Mouse (Mus musculus) ovary, postnatal 14 days (tissue): ENCODE data around the gene Gpx3.

ENCODE experiments used
- DNase-seq: peaks from one replicate; pipeline ENCODE4 v3.0.0; 2022; ENCODE audit warnings: low spot score

The Gpx3 gene

GRCm38 (mm10) chr11:54912503-54913316 lies 10.5 kb downstream of the Gpx3 start:
- no peak for DNase-seq

GRCm38 (mm10) chr11:54913841-54914240 lies 11.6 kb downstream of the Gpx3 start:
- no peak for DNase-seq

DNA sequence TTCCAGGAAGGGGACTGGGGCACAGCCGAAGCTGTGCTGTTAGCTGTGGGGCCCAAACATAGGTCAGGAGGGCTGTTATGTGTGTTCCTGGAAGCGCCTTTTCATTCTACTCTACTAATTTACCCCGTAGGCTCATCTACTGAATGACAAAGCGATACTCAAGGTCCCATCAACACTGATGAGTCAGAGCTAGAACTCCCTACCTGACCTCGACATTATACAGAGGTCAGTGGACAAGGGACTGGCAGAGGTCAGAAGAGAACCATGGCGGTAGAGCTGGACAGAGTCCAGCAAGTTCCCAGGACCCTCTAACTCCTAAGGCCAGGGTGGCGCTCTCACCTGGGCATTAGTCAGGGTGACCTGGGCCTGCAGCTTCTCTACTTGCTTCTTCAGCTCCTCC lies 15.2 kb downstream of the Gpx3 start:
- no peak for DNase-seq

GRCm38 (mm10) chr11:54918273-54918672 lies 16.0 kb downstream of the Gpx3 start:
- DNase-seq = no peak

DNA sequence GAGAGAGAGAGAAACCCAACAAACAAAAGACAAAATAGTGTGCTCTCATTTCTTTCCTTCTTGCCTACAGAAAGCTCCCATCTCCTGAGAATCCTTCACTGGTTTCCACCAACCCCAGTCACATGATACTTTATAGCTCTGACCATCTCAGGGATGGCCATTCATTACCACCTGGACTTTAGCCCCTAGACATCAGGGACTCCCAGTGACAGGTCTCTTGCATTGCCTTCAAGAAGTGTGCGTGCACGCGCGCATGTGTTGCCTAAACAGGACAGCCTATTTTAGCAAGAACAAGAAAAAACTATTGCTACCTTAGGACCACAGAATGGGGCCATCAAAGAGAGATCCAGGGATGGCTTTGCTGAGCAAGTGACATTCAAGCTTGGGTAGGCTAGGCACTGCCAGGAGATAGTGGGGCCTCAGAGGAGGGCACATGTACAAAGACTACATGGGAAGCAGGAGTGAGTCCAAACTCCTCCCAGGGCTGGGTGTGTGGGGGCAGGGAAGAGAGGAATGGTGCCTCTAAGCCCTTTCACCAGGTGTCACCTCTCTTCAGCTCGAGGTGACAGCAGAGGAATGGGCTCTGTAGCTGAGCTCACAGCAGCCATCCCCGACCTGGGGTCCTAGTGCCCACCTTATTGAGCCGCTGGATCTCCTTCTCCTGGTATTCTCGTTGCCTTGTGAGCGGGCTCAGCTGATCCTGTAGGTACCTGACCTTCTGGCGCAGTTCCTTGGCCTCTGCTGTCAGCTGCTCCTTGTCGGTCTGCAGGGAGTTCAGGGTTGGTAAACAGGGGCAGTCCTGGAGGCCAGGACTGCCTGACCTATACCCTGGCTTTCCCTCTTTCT lies 18.1 kb downstream of the Gpx3 start:
- DNase-seq = no peak

GRCm38 (mm10) chr11:54920973-54921580 lies 18.8 kb downstream of the Gpx3 start:
- DNase-seq = no peak

- DNase-seq = no peak
Measured at GRCm38 (mm10) chr11:54921798-54922197, 19.5 kb downstream of the Gpx3 start.

DNA sequence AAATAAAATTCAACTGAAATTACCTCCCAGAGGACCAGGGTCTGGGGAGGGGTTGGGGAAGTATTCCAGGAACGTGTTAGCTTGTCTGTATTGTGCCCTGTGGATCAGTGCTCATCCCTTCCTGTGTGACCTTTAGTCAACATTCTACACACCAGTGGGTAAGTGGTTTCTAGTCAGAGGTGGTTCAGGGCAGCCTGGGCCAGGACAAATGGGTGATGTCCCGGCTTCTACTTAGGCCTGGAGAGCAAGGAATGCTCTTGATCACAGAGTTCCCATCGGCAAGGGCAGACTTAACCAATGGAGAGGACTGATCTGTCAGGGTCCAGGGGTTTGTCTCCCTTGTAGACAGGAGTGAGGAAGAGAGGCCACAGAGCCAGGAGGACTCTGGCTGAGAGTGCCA lies 20.2 kb downstream of the Gpx3 start:
- DNase-seq = no peak

- no peak for DNase-seq
Measured at GRCm38 (mm10) chr11:54924145-54924544, 21.9 kb downstream of the Gpx3 start.

DNA sequence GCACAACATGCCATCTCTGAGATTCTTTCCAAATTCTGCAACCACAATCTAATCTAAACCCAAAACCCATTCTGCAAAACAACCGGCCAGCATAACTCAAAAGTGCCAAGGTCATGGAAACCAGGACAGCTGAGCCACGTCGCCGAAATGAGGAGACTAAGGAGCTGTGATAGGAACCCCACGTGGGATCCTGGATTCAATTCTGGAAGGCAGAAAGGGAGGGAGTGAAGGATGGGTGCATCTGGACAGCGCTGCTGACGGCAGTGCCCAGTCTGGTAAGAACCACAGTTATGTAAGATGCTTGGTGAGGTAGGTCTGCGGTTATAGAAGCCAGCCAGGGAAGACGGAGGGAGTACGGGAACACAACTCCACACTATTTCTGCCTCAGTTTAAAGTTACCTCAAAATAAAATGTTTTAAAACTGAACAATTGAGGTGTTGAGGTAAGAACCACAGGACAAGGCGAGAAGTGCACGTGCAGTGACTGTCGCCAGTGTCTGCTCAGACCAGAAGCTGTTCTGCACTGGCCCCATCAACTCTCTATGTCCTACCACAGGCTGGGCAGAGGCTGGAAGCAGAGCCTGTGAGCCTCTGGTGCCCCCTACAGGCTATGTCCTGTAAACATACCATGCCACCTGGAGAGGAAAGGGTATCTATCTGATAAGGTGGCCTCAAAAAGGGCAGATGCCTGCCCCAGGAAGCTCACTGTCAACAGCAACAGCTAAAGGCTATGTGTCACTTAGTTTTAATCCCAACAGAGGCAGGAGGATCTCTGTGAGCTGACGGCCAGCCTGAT lies 25.3 kb downstream of the Gpx3 start:
- peak; percentile 58 for DNase-seq

GRCm38 (mm10) chr11:54928219-54928618 lies 26.0 kb downstream of the Gpx3 start:
- DNase-seq = no peak

DNA sequence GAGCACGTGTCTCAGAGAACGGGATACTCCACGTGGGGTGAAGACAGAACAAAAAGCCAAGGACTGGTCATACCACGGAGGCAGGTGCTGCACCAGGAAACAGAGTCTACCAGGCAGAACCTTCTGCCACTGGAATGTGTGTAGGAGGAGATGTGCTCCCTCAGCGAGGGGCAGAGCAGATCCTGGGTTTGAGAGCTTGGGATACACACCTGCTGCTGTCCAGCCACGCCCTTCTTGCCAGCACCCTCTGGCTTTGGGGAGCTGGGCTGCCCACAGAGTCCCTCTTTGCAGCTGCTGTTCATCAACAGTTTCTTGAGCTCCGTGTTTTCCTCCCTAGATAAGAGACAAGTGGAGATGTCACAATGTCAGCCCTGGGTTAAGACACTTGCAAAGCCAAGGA lies 26.6 kb downstream of the Gpx3 start:
- DNase-seq = no peak

DNA sequence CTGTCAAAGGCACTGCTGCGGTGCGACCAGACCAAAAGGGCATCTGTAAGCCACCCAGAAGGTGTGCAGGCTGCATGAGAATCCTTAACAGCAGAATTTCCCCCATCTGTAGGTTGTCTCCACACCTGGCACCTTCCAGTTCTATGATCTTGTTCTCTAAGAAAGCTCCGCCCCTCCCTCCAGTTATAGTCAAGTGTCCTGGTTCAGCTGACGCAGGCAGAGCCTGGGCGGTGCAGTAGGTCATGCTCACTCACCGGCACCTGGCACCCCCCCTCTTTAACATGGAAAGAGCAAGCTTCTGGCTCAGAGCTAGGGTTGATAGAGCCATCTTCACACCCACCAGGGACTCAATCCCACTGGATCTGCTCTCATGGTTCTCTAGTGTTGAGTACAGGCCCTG lies 27.0 kb downstream of the Gpx3 start:
- no peak for DNase-seq

DNA sequence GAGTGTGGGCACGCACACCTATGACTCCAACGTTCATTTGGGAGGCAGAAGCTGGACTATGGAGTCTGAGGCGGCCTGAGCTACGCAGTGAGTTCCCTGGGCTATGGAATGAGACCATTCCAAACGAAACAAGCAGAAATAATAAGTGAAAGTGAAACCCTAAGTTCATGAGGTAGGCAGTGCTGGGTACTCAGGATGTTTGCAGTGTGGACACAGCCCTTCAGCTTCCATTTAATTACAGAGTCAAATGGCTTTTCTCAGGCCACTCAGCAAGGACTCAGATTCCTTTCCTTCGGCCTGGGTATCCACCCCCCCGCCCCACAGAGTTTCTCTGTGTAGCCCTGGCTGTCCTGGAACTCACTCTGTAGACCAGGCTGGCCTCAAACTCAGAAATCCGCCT lies 27.5 kb downstream of the Gpx3 start:
- no peak for DNase-seq

- DNase-seq = peak; percentile 45
Measured at GRCm38 (mm10) chr11:54930318-54930979, 28.2 kb downstream of the Gpx3 start.

- peak; percentile 44 for DNase-seq
Measured at GRCm38 (mm10) chr11:54931405-54932093, 29.3 kb downstream of the Gpx3 start.

GRCm38 (mm10) chr11:54932540-54932939 lies 30.3 kb downstream of the Gpx3 start:
- DNase-seq = no peak

- DNase-seq = no peak
Measured at GRCm38 (mm10) chr11:54934198-54934597, 31.9 kb downstream of the Gpx3 start.

DNA sequence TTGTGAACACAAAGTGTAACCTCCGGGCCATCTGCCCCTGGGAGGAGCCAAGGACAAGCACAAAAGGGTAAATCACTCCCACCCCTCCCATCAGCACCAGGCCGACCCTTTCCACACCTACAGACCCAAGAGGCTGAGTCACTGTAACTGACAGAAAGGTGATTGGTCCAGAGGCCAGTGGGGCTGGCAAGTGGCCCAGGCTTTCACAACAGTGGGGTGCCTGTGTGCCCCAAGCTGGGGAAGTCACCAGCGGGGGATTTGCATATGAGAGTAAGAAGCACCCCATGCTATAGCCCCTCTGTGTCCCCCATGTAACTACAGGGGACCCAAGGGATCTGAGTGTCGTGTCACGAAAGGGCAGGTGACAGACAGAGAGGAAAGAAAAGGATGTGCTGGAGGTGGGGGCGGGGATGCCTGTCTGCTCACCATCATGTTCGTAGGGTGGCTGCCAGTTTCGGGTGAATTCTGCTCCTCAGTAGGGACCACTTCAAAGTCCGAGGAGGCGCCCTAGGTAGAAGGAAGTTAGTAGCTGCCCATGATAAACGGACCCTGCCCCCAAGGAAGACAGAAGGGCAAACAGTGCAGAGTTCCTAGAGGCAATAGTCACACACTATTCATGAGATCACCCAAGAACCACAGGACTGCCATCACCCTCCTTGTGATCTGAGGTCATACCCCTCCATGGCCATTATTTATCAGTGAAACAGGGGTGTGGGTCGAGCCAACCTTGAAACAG lies 34.0 kb downstream of the Gpx3 start:
- DNase-seq = no peak

DNA sequence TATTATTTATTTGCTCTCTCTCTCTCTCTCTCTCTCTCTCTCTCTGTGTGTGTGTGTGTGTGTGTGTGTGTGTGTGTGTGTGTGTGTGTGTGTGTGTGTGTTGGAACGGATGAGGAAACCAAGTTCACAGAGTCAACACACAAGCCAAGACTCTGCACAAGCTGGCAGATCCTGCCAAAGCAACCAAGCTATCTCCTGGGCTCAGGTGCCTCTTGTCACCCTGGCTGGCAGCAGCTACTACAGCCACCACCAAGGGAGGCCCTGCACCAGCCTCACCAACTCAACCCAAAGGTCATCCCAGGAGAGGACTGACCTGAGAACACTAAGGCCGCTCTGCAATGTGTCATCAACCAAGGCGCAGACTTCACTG lies 34.5 kb downstream of the Gpx3 start:
- DNase-seq = no peak
